Mouse (Mus musculus) adrenal gland, adult 8-10 months (tissue): ENCODE results near the gene Def8. TPM values are rescaled to one million over a fixed set of nuclear protein-coding genes. Genes with fewer than 3 reads are reported as not detected.

Experiments
- DNase-seq: peaks from one replicate; pipeline ENCODE4 v3.0.0; 2022
- total RNA-seq, 4 experiments: library from RNA; stranded (reverse); gene quantifications; 2 replicates each; pipeline ENCODE4 v1.2.4; 2022

Def8 gene
- total RNA-seq, 4 experiments from 2014 or later, result 27.8 to 40.1 (median 34.2) TPM

DNA sequence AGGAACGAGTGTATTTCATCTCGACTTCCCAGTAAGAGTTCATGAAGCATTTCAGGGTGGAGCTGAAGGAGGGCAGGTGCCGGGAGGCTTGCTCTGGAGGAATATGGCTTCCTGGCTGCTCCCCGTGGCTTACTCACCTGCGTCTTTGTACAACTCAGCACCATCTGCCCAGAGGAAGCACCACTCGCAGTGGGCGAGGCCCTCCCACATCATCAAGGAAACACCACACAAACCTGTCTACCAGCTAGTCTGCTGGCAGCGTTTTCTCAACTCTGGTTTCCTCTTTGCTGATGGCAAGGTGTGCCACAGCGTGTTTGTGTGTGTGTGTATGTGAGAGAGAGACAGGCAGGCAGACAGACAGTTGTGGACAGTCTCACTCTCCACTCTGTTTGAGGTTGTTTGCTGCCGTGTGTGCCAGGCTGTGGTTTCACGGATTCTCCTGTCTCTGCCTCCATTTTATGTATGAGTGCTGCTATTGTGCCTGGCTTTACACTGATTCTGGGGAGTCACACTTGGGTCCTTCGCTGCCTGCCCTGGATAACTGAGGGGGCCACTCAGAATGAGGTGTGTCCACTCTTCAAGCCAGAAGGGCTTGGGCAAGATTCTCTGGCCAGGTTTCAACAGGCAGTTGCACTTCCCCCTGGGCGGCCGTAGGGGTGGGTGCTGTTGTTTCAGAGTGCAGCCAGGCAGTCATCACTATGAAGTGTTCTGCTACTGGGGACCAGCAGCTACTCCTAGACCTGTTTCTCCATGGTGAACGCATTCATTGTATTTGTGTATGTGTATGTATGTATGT lies 68.2 kb downstream of the Def8 start:
- DNase-seq, result no peak

DNA sequence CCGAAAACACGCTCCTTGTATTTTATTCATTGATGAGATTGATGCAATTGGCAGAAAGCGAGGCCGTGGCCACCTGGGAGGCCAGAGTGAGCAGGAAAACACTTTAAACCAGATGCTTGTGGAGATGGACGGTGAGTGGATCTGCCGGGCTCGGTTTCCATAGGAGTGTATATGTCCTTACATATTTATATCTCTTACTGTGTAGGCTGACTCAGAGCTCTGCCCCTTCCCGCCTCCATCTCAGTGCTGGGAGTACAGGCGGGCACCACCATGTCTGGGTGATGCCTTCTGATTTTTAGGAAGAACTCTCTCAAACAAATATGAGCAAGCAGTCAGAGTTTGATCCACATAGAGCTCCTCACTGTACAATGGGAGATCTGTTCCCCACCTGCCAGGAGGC lies 69.6 kb downstream of the Def8 start:
- DNase-seq, result no peak

GRCm38 (mm10) chr8:123497699-123498098 lies 74.4 kb downstream of the Def8 start:
- DNase-seq, result no peak

- DNase-seq, result no peak
Measured at GRCm38 (mm10) chr8:123498963-123499362, 75.6 kb downstream of the Def8 start.

GRCm38 (mm10) chr8:123499556-123499955 lies 76.2 kb downstream of the Def8 start:
- no peak for DNase-seq

DNA sequence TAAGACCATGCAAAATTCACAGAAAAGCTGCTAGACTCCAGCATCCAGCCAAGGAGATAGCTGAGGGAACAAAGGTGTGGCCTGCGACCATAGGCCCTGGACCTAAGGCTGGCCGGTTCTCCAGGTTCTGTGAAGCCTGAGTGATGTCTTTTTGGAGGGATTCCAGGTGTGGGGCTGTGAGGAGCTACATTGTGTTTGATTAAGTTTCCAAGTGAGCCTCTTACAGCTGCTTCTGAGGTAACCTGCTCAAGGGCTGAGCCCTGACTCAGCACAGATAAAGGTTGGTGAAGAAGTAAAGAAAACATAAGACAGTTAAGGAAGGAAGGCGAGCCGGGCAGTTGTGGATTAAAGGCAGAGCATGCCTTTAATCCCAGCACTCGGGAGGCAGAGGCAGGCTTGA lies 78.9 kb downstream of the Def8 start:
- no peak for DNase-seq

GRCm38 (mm10) chr8:123503801-123504467 lies 80.6 kb downstream of the Def8 start:
- DNase-seq, result no peak

GRCm38 (mm10) chr8:123504591-123505195 lies 81.4 kb downstream of the Def8 start:
- DNase-seq, result no peak

- no peak for DNase-seq
Measured at GRCm38 (mm10) chr8:123505267-123505666, 81.9 kb downstream of the Def8 start.

- DNase-seq, result no peak
Measured at GRCm38 (mm10) chr8:123505695-123506094, 82.4 kb downstream of the Def8 start.

- no peak for DNase-seq
Measured at GRCm38 (mm10) chr8:123507153-123507552, 83.8 kb downstream of the Def8 start.

GRCm38 (mm10) chr8:123510819-123511218 lies 87.5 kb downstream of the Def8 start:
- no peak for DNase-seq

Other genes with a start within 250 kb of the Def8 start
- 10 to 100 TPM; 40.8 to 52.6 (median 41.6) TPM for gene Dpep1, start 237.3 kb upstream of the Def8 start, total RNA-seq
- gene Chmp1a, start 210.8 kb upstream of the Def8 start, total RNA-seq, result 100 to 1,000 TPM; 112 to 141 (median 134) TPM
- gene Spata33, start 210.7 kb upstream of the Def8 start, total RNA-seq, result 1 to 10 TPM; 1.7 to 7.6 (median 4.4) TPM
- gene Cdk10, start 198.7 kb upstream of the Def8 start, total RNA-seq, result 10 to 100 TPM; 50.5 to 91.6 (median 76.1) TPM
- 10 to 100 TPM; 12.0 to 20.4 (median 17.1) TPM for gene Spata2l, start 187.3 kb upstream of the Def8 start, total RNA-seq
- 10 to 100 TPM; 18.2 to 37.2 (median 27.8) TPM for gene Zfp276, start 169.3 kb upstream of the Def8 start, total RNA-seq
- gene Vps9d1, start 169.2 kb upstream of the Def8 start, total RNA-seq, result 10 to 100 TPM; 23.2 to 50.0 (median 37.6) TPM
- 1 to 10 TPM; 4.3 to 7.4 (median 5.5) TPM for gene Fanca, start 105.0 kb upstream of the Def8 start, total RNA-seq
- 1 to 10 TPM; 2.3 to 2.8 (median 2.4) TPM for gene Spire2, start 90.8 kb upstream of the Def8 start, total RNA-seq
- gene Tcf25, start 49.8 kb upstream of the Def8 start, total RNA-seq, result 100 to 1,000 TPM; 223 to 301 (median 278) TPM
- under 1 TPM in 1 of 4 experiments, not detected in 3; 0.13 TPM for gene Mc1r, start 16.4 kb upstream of the Def8 start, total RNA-seq
- 1 to 10 TPM; 2.9 to 9.7 (median 6.6) TPM for gene Tubb3, start 12.1 kb upstream of the Def8 start, total RNA-seq
- gene Afg3l1, start 54.4 kb downstream of the Def8 start, total RNA-seq, result 10 to 100 TPM; 69.7 to 99.4 (median 85.1) TPM
- 1 to 10 TPM in 1 of 4 experiments, under 1 TPM in 3; 0.21 to 1.2 (median 0.59) TPM for gene Dbndd1, start 91.9 kb downstream of the Def8 start, total RNA-seq
- 10 to 100 TPM; 10.7 to 26.2 (median 15.4) TPM for gene Gas8, start 95.3 kb downstream of the Def8 start, total RNA-seq
- 10 to 100 TPM; 32.7 to 40.0 (median 35.4) TPM for gene Rhou, start 230.4 kb downstream of the Def8 start, total RNA-seq